ENCODE assay signal across 16 mouse cellular contexts in the genomic region with DNA sequence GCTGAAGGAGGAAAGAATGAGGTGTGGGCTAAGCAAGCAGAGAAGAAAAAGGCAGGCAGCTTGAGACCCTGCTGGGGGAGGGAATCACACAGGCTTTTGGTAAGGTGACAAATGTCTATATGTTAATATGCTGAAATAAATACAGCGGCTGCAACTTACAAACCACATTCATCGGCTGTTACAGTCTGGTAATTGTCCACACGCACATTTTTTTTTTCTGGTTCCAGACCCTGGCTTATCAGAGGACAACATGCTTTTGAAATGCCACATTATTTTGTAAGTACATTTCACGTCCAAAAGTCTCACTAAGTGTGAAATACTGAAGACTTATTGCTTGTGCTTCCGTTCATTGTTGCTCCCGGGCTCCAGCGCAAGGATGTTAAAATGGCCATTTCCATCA.
"Had no signal": no experiment of that assay in that cellular context is flagged by ENCODE, and none has a peak within 500 bp of the region (broad histone marks: within the 10 kb centered on the region; RNA-seq: fewer than 3 reads in every experiment).

No protein-coding gene starts in this region.

- H3K36me3 ChIP-seq: liver, embryonic 13.5 days; liver, embryonic 15.5 days; midbrain, embryonic 13.5 days; neural tube, embryonic 12.5 days; stomach, embryonic 15.5 days had no signal

- H3K9ac ChIP-seq: liver, embryonic 13.5 days; liver, embryonic 15.5 days; liver, postnatal 0 days; midbrain, embryonic 13.5 days; neural tube, embryonic 12.5 days; stomach, embryonic 15.5 days had no signal

- H3K4me1 ChIP-seq: liver, embryonic 13.5 days; liver, embryonic 15.5 days; megakaryocyte, embryonic 14.5 days; neural tube, embryonic 12.5 days; stomach, embryonic 15.5 days had no signal

- ATAC-seq: liver, postnatal 0 days; midbrain, embryonic 13.5 days had no signal

- H3K9me3 ChIP-seq: liver, embryonic 13.5 days; liver, embryonic 15.5 days; midbrain, embryonic 13.5 days; neural tube, embryonic 12.5 days; stomach, embryonic 15.5 days had no signal

- H3K4me2 ChIP-seq: liver, embryonic 11.5 days; liver, embryonic 13.5 days; liver, embryonic 15.5 days; midbrain, embryonic 11.5 days; midbrain, embryonic 13.5 days; neural tube, embryonic 12.5 days; stomach, embryonic 15.5 days had no signal

- H3K4me3 ChIP-seq: liver, embryonic 13.5 days; liver, embryonic 15.5 days; megakaryocyte, embryonic 14.5 days; midbrain, embryonic 13.5 days; neural tube, embryonic 12.5 days; stomach, embryonic 15.5 days had no signal

- DNase-seq: liver; liver, embryonic 13.5 days; liver, postnatal 0 days; right cerebral cortex, postnatal 14 days; thymus, adult 2 months; thymus, postnatal 25 days; thymus, postnatal 4 days had no signal

- H3K27me3 ChIP-seq: liver, embryonic 13.5 days; liver, embryonic 15.5 days; megakaryocyte, embryonic 14.5 days; midbrain, embryonic 13.5 days; neural tube, embryonic 12.5 days; stomach, embryonic 15.5 days had no signal

- H3K27ac ChIP-seq: liver, embryonic 13.5 days; liver, embryonic 15.5 days; macrophage; midbrain, embryonic 13.5 days; neural tube, embryonic 12.5 days; stomach, embryonic 15.5 days; stomach, postnatal 0 days had no signal
